Mouse (Mus musculus) heart, adult 2 months (tissue): ENCODE results near the gene Sde2.

Experiments
- CTCF ChIP-seq: fragments of 200-600 bp; IDR thresholded peaks from 2 replicates; pipeline ENCODE4 v1.8.1; 2022; ENCODE audit warnings: antibody characterized with exemption, mild to moderate bottlenecking, moderate library complexity
- EP300 ChIP-seq: fragments of 200-500 bp; IDR thresholded peaks from 2 replicates; pipeline ENCODE4 v1.6.1; 2011; ENCODE audit warnings: low read depth, low read length, control low read depth; ENCODE audit not compliant: insufficient read depth
- POLR2A ChIP-seq: fragments of 200-500 bp; IDR thresholded peaks from 2 replicates; pipeline ENCODE4 v1.6.1; 2011; ENCODE audit warnings: mild to moderate bottlenecking, low read depth, low read length, control low read depth; ENCODE audit not compliant: insufficient read depth

DNA sequence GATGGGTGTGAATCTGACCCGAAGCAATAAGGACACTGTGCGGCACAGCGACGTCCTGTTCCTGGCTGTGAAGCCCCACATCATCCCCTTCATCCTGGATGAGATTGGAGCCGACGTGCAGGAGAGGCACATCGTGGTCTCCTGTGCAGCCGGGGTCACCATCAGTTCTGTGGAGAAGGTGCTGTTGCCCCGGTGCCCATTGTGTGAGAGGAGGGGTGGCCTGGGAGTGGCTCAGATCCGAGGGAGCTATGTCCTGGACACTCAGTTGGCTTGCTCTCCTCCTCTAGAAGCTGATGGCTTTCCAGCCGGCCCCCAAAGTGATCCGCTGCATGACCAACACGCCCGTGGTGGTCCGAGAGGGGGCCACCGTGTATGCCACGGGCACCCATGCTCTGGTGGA is 54.9 kb downstream of the Sde2 start:
- TF ChIP-seq POLR2A (no peak), CTCF (no peak), EP300 (no peak)
